Mouse (Mus musculus): ENCODE results near the gene Tctex1d2. TPM values are rescaled to one million over a fixed set of nuclear protein-coding genes. Genes with fewer than 3 reads are reported as not detected.

The Tctex1d2 gene
- total RNA-seq, 4 experiments from 2014 or later: 17.5 to 21.3 (median 20.0) TPM

GRCm38 (mm10) chr16:32468488-32468887, 49.0 kb downstream of the Tctex1d2 start:
- DNase-seq (ENCODE audit: low spot score in 2 of 2): no peak

DNA sequence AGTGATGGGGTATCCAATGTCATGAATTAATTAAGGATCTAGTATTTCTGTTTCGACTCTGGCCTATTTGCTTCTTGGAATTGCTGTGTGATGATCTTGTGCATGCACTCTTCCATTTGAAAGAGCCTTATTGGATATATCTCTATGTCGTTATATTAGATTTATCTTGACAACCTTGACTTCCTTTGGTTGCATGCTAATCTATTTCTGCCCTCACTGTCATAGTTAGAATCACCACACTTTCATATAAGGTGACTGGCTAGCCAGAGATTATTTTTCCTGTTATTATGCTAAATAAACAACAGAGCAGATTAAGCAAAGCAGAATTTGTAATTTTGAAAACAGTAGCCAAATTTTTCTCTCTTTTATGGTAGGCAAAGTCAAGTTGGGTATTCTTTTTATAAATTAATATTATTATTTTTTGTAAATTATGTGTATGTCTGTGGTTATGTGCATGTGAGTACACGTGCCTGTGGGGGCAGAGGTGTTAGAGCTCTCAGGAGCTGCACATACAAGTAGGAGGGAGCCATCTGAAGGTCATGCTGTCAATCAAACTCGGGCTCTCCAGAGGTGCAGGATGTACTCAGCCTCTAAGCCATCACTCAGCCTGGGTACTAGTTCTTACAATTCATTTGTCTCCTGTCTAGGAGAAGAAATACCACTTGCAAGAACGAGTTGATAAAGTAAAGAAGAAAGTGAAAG, 50.1 kb downstream of the Tctex1d2 start:
- no peak for DNase-seq (ENCODE audit: low spot score in 2 of 2)

GRCm38 (mm10) chr16:32472276-32473015, 52.9 kb downstream of the Tctex1d2 start:
- DNase-seq (ENCODE audit: low spot score in 2 of 2): no peak

DNA sequence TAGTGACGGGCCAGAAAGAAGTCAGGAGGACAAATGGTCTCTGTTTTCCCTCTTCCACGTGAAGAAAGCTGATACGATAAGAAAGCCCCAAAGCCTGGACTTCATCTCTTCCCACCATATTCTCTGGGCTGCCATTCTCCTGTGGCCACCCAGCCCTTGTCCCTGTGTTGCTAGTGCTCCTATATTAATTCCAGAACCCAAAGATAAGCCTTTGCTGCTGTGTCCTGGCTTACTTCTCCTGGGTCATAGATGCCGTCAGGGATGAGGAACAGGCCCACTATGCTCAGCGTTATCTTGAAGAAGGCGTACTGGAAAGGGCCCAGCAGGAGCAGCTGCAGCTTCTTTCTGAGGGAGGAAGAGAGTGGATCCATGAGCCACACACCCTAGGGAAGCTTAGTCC, 57.8 kb downstream of the Tctex1d2 start:
- no peak for DNase-seq (ENCODE audit: low spot score in 2 of 2)

Other genes starting within 250 kb of the Tctex1d2 start
- not detected for gene Bex6, start 239.9 kb upstream of the Tctex1d2 start, total RNA-seq (2022)
- 10 to 100 TPM; 42.5 to 44.2 (median 43.9) TPM for gene Fbxo45, start 172.5 kb upstream of the Tctex1d2 start, total RNA-seq (2022)
- 10 to 100 TPM in 3 of 4 experiments, 1 to 10 TPM in 1; 9.8 to 14.5 (median 12.9) TPM for gene Wdr53, start 172.5 kb upstream of the Tctex1d2 start, total RNA-seq (2022)
- gene Smco1, start 148.2 kb upstream of the Tctex1d2 start, total RNA-seq (2022): under 1 TPM; 0.25 to 0.62 (median 0.36) TPM
- gene Rnf168, start 142.2 kb upstream of the Tctex1d2 start, total RNA-seq (2022): 10 to 100 TPM; 25.0 to 28.0 (median 26.0) TPM
- gene Ubxn7, start 87.4 kb upstream of the Tctex1d2 start, total RNA-seq (2022): 10 to 100 TPM; 50.1 to 58.7 (median 53.2) TPM
- under 1 TPM in 1 of 4 experiments, not detected in 3; 0.27 TPM for gene Tm4sf19, start 19.2 kb upstream of the Tctex1d2 start, total RNA-seq (2022)
- 10 to 100 TPM; 40.0 to 46.7 (median 43.6) TPM for gene Pcyt1a, start 11.2 kb downstream of the Tctex1d2 start, total RNA-seq (2022)
- gene Slc51a, start 68.2 kb downstream of the Tctex1d2 start, total RNA-seq (2022): not detected
- not detected for gene Zdhhc19, start 76.6 kb downstream of the Tctex1d2 start, total RNA-seq (2022)
- gene Tfrc, start 189.2 kb downstream of the Tctex1d2 start, total RNA-seq (2022): 10 to 100 TPM; 70.9 to 85.1 (median 81.6) TPM
- 100 to 1,000 TPM; 243 to 266 (median 252) TPM for gene Tnk2, start 224.2 kb downstream of the Tctex1d2 start, total RNA-seq (2022)

All from left cerebral cortex, adult 8-10 months (tissue).